Comparison of ENCODE assay signal across 8 mouse cellular contexts in genomic region chr3:90051441-90052350, GRCm38 (mm10). TPM values are rescaled to one million over a fixed set of nuclear protein-coding genes. Genes with fewer than 3 reads are reported as not detected.
DNase-seq lines count a peak whose midpoint lies in the region.

TSS of gene 4933434E20Rik (plus strand) at chr3:90051636.

- DNase-seq in MEL-GATA-1-ER (ENCODE audit: extremely low read depth, low read depth), result peak; percentile 62
- DNase-seq in brain, embryonic 18.5 days (ENCODE audit: low read depth, low spot score), result peak; percentile 28
- peak; percentile 43 for DNase-seq in forelimb bud, embryonic 11.5 days (ENCODE audit: low read depth, low spot score)
- peak in 1 of 2 experiments; percentile 62 for DNase-seq in heart, postnatal 36 days
- peak; percentile 46 to 66 for DNase-seq in layer of hippocampus, postnatal 14 days (ENCODE audit: low spot score in 2 of 2)
- DNase-seq in lung, postnatal 10 days, result peak; percentile 72
- peak; percentile 43 for DNase-seq in ovary, postnatal 14 days (ENCODE audit: low spot score)
- peak; percentile 26 to 49 for DNase-seq in urinary bladder, postnatal 36 days (ENCODE audit: low spot score in 2 of 2)

- intact Hi-C loops in heart, postnatal 36 days (cut with DNase I), result loop anchor here (2.0 to 5.0 kb wide), 3 partner anchors 54 to 279 kb away; partner anchors contain the start of genes Atp8b2, Hax1 and Ube2q1

RNA-seq across cellular contexts. Expression of gene 4933434E20Rik, which starts in this region (rescaled TPM):
- total RNA-seq in heart, postnatal 36 days (2021), result 10 to 100 TPM; 84.0 to 87.6 TPM
- total RNA-seq in layer of hippocampus, postnatal 14 days (2021), result 10 to 100 TPM; 81.6 to 84.9 TPM
